Mouse (Mus musculus) liver, embryonic 14.5 days (tissue): ENCODE measurements at regions not wholly inside any gene's neighbourhood (a gene's known extent, or its start where the extent isn't known, plus 50 kb on each side); places are given as distances from the start of the nearest gene placed in this dataset.

Experiments used
- CTCF ChIP-seq: IDR thresholded peaks from 2 replicates; pipeline ENCODE4 v1.5.1; 2016; ENCODE audit warnings: antibody characterized with exemption, low read depth, control low read depth
- EP300 ChIP-seq: IDR thresholded peaks from 2 replicates; pipeline ENCODE4 v1.6.1; 2016; ENCODE audit warnings: antibody characterized with exemption, low read depth

GRCm38 (mm10) chr4:152892997-152893396 is 415.3 kb upstream of the Kcnab2 start:
- TF ChIP-seq CTCF (no peak), EP300 (no peak)
